Mouse (Mus musculus): Measurements from ENCODE around the gene Kank4.
"Not testable (repeated sequence)": the region's sequence is repeated elsewhere in the genome, so short reads cannot be mapped to it uniquely, and the experiment has no call there.

Gene Kank4

DNA sequence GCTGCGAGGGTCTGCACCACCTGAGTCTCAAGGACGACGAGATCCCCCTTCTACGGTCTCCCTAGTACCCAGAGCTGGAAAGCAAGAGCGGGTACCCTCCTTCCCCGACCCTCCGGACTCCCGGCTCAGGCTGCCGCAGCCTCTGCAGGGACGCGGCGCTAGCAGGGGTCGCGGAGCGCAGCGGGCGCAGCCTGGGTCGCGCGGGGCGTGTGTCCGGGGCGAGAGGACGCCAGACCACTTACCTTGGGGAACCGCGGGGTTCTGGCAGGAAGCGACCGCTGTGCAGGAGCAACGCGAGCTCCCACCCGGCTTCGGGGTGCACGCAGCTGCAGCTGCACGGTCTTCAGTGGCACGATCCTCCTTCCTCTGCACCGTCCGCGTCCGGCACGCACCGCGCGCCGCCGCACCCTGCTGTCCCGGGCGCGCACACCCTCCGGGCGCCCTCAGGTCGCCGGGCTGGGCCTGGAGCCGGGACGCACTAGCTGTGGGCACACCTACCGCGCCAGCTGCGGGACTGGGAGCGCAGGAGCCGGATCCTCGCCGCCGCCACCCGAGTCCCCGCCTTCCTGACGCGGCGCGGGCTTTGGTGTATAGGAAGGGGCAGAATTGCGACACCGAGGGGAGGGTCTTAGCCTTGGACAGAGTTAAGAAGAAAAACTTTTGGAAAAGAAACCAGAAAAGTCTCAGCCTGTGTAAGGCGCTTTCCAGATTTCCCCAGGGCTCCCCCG is at the start of gene Kank4:
Gene Kank4, minus strand, starts transcription at position 354 of the 728 bp plus-strand sequence.
- DNase-seq (ENCODE audit: low read depth): no peak

DNA sequence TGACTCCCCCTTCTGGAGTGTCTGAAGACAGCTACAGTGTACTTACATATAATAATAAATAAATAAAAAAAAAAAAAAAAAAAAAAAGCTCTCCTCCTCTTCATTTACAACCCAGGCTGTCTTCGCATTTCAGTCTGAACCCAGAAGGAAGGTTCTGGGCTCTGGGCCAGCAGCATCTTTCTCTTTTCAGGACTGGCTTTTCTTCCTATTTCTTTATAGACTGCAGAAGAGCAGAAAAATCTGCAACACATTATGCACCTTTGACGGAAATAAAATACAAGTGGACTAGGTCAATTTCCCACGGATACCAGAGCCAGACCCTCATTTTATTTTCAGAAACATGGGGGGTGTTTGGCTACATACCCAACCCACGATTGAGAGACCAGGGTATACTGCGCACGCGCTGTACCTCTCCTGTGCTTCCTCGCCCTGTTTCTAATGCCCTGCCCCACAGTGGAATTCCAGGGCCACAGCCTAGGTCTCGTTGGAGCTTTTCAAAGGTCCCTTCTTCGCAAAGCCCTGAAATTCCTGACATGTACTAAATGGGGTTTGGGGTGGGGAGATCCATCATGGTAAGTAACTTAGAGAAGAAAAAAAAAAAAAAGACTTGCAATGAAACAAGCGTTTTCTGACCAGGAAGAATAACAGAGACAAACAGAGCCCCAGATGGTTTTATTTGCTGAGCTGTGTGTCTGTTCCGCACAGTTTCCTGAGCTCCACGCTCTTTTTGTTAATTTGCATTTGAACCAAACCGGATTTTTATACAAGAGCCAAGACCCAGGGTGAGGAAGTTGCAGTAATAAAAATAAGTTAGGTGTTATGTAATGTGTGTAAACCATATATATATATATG is 48.3 kb upstream of the Kank4 start:
- DNase-seq (ENCODE audit: low read depth): no peak

DNA sequence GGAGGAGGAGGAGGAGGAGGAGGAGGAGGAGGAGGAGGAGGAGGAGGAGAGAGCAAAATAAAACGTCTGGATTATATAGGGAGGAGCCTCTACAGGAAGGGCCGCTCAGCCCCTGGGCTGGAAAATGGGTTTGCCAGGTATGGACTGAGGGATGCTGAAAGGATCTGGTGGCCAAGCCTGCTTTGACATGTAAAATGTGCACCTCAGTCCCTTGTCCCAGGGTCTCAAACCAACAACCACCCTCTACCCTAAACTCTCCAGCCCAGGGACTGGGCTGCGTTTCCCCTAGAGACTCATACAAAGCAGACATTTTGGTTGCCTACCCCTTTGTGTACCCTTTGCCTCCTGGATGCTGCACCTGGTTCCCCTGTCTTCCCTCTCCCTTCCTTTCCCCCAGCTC is 47.2 kb upstream of the Kank4 start:
- DNase-seq (ENCODE audit: low read depth): no peak

DNA sequence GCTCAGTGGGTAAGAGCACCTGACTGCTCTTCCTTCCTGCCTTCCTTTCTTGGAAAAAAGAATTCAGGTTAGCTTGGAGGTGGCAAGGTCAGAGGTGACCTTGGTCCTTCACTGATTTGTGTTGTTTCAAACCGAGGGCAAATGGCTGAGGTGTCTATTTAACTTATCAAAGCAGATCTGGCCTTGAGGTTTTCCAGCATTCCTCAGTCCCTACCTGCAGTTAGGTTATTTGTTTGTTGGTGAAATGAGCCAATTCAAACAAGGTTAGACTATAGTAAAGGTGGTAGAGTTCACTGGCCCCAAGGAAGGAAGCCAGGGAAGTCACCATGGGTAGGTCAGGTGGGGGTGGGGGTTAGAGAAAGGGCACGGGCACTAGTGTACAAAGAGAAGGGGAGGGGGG is 46.8 kb upstream of the Kank4 start:
- no peak for DNase-seq (ENCODE audit: low read depth)

DNA sequence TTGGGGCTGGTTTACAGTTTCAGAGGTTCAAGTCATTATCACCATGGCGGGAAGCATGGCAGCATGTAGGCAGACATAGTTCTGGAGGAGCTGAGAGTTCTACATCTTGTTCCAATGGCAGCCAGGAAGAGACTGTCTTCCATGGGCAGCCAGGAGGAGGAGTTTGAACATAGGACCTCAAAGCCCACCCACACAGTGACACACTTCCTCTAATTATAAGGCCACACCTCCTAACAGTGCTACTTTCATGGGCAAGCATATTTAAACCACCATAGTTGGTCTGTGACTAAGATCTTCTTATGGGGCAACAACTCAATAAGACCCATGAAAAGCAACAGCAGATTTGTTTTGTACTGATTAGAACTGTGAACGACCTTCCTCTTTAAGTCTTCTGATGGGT is 46.1 kb upstream of the Kank4 start:
- DNase-seq (ENCODE audit: low read depth): no peak

DNA sequence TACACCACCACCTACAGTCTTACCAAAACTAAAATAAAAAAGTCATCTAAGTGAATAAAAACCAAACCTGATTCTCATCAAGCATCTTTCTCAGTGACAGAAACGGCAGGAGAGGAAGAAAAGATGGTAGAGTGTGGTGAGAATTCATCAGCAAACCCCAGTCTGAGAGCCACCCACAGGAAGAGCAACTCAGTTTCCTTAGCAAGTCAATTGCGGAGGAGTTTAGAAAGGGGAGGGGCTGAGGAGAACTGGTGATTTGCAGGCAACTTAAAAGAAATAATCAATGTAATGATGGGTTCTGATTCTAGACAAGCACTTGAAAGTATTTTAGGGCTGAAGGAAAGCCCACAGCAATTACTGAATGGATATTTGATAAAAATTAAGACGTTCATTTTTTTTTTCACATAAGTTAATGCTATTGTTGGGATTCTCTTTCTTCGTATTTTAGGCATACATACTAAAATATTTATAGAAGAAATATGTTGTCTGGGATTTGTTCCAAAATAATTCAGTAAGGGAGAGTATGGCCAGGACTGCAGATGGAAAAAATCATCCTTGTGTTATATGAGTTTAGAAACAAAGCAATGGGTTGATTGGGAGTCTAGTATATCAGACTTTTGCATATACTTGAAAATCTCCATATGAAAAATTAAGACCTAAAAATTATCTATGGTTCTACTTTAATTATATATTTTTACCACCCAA is 41.0 kb upstream of the Kank4 start:
- no peak for DNase-seq (ENCODE audit: low read depth)

DNA sequence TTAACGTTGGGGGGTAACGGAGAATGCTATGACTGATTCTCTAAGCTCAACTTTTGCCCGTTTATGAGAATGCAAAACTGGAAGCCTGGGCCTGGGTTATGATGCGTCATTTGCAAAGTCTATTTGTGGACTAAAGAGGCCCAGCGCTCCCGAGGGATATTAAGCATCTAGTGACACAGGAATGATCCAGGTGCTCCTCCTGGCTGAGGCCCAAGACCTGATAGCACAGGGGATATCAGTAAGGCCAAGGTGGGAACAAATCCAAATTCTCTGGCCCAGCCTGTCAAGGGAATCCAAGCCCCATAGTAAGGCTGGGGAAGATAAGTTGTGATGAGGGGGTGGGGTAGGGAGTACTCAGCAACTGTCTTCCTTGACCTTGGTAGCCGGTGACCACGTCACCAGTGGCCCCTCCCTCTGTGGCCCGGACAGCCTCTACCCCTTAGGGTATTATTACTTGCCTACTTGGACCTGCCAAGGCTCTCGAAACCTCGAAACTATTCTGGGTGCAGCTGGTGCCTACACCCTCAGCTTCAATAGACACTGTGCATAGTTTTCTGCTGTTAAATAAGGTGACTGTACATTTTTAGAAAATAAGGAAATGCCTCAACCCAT is 39.8 kb upstream of the Kank4 start:
- DNase-seq (ENCODE audit: low read depth): no peak

DNA sequence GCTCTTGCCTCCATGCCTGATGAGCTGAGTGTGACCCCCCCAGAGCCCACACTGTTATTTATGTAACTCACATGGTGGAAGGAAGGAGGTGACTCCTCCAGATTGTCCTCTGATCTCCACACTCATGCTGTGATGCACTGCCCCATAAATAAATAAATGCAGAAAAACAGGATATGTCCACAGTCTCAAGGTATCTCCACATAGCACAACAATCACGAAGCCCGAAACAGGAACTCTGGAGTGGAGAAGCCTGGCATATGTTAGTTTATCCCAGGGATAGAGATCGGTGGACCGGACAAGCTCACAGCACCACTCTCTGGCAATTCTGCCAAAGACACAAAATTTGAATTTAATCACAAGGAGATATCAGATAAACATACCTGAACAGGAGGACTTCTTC is 36.6 kb upstream of the Kank4 start:
- no peak for DNase-seq (ENCODE audit: low read depth)

DNA sequence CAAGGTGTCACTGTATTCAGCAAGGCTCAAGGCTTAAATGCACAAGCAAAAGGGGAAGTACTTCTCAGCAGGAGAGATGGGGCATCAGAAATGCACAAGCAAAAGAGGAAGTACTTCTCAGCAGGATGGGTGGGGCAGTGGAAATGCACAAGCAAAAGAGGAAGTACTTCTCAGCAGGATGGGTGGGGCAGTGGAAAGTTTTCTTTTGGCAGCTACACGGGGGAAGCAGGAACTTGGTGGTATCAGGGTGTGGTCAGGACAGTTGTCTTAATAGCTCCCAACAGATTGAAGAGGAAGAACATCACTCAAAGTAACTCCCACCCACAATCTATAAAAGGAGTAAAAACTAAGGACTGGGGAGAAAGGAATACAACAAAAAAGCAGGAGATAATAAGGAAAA is 33.1 kb upstream of the Kank4 start:
- DNase-seq (ENCODE audit: low read depth): not testable (repeated sequence)

DNA sequence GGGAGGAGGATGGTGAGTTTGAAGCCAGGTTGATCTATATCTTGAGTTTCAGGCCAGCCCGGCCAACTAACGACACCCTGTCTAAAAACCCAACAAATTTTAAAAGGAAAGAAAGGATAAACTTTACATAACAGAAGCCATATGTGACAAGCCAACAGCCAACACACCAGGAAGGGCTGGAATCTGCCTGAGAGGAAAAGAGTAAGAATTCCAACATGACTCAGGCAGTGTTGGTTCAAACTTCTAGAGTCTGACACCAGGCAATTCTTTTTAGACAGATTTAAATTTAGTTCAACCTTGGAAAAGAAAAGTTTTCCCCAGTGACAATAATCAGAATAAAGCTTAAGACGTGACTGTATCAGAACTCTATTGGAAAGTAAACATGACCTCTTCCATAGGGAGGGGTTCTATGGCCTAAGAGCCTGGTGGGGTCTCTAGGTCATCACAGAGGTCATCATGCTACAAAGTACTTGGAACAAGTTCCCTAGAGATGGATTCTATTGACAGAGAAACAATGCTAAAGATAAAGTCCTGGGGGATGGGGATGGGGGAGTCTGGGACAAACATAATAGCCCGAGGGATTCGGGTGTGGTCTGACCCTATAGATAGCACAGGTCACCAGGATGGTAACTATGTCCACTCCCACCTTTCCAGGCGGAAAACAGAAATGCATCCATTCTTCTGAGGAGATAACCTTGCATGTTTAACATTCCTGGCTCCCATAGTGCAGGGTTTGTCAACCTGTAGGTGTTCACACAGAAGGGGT is 30.0 kb upstream of the Kank4 start:
- DNase-seq (ENCODE audit: low read depth): no peak

DNA sequence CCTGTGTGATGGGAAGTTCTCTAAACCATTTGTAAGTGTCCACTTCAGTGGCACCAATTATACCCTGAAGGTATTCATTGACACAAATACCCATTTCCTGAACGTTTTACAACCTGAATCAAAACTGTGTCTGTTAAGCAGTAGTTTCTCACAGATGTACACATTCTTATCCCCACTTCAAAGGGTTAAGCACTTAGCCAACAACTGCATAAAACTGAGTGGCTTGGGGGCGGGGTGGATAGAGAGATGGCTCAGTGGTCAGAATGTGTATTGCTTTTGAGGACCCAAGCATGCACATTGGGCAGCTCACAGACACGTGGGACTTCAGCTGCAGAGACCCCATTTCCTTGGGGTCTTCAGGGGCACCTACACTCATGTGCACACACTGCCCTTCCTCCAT is 29.1 kb upstream of the Kank4 start:
- DNase-seq (ENCODE audit: low read depth): no peak

DNA sequence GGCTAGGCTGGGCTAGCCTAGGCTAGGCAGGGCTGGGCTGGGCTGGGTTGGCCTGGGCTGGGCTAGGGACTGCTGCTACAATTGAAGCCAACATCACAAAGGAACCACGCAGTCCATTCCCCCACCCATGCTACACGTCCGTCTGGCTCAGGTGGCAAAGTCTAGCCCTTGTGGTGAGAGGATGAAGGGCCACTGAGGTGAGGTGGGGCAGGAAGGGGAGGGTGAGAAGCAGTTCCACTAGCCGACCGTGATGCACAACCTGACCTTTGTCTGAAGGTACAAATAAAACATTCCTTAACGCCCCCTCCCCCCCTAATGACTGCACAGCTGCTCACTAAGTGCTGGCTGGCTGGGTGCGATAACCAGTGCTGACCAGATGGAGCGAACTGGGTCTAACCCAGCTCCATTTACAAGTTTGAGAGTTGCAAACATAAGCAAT is 28.4 kb upstream of the Kank4 start:
- DNase-seq (ENCODE audit: low read depth): no peak

DNA sequence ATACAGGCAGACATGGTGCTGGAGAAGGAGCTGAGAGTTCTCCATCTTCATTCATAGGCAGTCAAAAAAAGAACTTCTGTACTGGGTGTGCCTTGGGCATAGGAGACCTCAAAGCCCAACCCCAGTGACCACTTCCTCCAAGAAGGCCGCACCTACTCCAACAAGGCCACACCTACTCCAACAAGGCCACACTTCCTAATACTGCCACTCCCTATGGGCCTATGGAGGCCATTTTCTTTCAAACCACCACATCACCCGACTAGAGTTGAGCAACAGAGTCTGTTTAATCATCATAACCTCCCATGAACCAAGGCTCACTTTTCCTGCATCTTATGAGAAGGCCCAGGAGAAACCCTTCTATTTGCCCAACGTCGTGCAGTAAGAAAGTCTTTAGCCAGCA is 27.9 kb upstream of the Kank4 start:
- DNase-seq (ENCODE audit: low read depth): no peak

DNA sequence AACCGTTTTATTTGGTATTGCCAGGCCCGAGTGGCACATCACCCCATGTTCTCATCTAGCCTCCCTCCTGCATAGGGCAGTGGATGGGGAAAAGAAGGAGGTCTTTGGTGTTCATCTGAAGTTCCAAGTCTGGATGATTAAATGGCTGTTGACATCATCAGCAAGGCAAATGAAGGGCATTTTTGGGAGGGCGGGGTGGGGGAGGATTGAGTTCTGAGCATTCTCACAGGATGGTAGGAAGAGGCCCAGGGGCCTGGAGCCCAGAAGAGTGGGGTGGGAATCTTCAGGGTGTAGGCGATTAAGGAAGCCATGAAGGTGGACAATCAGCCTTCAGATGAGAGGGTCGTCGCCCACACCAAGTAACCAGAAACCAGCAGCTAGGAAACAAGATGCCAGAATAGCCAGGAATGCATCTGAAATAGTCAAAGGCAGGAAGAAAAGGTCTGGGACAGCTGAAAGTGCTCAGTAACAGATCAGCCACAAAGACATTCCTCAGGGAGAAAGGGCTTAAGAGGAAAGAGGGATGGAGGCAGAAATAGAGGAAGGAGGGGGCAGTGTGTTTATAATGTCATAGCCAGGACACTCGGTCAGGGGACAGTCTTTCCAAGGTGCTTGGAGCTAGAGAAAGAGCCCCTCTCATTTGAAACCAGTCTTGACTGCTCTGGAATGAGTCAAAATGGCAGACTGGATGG is 26.7 kb upstream of the Kank4 start:
- DNase-seq (ENCODE audit: low read depth): no peak

DNA sequence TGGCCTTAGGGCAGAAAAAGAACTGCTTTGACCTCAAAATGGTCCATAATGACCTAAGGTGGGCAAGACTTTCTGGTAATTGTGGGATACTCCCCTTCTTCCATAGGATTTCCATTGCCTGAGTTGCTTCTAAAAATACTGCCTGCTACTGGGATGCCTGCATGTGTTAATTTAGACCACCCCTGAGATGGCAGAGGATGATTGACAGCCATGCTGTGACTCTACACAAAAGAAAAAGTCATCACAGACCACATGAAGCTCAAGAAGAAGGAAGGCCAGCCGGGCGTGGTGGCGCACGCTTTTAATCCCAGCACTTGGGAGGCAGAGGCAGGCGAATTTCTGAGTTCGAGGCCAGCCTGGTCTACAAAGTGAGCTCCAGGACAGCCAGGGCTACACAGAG is 23.9 kb upstream of the Kank4 start:
- DNase-seq (ENCODE audit: low read depth): not testable (repeated sequence)

DNA sequence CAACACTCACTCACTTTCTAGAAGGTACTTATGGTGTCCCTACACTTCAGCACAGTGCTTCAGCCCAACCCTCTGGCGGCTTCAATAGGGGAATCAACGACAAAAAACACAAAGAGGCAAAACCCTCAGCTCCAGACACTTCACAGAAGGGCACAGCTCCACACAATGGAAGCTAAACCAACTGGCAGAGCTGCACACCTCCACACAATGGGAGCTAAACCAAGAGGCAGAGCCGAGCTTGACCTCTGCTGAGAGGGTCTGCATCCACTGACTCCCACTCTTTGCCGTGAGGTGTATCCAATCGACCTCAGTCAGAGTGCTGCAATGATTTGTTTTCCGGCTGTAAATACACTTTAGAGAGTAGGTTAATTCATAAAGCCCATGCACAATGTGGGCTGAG is 23.2 kb upstream of the Kank4 start:
- no peak for DNase-seq (ENCODE audit: low read depth)

DNA sequence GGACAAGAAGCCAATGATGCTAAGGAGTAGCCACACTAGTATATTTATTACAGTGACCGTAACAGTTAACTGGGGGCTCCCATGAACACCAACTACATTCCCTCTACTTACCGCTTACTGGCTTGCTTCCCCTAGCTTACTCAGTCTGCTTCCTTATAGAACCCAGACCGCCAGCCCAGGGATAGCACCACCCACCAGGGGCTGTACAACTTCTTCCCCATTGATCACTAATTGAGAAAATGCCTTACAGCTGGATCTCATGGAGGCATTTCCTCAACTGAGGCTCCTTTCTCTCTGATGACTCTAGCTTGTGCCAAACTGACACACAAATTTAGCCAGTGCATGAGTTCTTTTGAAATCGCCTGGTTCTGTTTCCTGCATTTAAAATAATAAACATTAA is 21.6 kb upstream of the Kank4 start:
- DNase-seq (ENCODE audit: low read depth): no peak

DNA sequence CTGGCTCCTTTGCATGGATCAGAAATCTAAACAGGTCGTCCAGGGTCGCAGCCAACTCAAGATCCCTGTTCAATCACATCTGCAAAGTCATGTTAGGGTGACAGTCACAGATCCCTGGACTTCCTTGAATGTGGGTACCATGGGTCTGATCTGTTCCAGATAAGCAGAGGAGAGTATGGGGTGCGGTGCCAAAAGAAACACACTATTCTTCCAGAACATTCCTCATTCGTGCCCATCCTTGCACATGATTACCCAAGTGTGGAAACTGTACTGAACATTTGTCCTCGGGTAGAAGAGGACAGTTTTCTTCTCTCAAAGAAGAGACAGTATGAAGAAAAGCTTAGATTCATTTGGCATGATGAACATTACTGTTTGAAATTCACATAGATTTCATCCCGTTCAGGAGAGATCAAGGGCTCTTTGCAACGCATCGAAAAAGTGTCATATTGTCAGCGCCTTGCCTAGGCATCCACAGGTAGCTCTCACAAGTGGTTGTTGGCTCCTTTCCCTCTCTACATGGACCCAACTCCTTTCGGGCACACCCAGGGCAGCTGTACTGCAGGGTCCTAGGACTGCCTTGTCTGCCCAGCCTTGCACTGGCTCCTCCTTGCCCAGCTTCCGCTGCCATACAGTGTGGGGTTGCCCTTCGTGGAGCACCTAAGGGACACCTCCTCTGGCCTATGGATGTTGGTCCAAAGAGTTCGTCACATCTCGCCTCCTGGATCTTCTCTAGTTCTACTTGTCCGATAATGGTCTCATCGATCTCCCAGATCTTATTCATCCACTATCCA is 20.6 kb upstream of the Kank4 start:
- DNase-seq (ENCODE audit: low read depth): no peak

DNA sequence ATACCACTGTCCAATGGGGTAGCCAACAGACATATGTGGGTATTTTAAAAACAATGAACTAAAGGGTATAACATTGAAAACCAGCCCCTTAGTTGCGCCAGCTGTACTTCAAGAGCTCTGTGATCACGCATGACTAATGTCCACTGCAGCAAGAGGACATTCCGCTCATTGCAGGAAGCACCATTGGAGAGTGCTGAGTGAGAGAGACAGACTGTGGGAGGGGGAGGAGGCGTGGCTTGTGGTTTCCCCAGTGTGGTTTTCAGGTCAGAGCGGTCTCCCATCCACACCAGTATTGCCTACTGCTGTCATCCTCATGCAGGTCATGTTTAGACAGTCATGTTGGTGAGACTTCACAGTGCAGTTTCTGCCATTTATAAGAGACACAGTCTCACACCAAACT is 19.2 kb upstream of the Kank4 start:
- DNase-seq (ENCODE audit: low read depth): no peak

DNA sequence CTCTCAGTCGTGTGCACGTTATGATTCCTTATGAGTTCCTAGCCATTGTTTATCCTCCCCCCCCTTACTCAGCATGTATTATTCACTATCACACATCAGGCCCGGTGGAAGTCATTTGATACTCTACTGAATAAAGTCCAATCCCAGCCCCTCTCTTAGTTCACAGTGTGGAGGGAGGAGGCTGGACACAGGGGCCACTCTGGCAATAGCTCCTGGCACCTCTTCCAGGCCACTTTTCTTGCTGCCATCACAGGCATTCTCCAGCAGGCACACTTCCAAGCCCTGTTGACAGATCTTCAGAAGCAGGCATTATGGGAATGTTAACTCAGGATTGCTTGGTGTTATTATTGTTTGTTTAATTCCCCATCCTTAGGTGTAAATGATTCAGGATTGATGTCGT is 17.4 kb upstream of the Kank4 start:
- DNase-seq (ENCODE audit: low read depth): no peak
